Mouse (Mus musculus): ENCODE measurements at regions not wholly inside any gene's neighbourhood (a gene's known extent, or its start where the extent isn't known, plus 50 kb on each side); places are given as distances from the start of the nearest gene placed in this dataset.

DNA sequence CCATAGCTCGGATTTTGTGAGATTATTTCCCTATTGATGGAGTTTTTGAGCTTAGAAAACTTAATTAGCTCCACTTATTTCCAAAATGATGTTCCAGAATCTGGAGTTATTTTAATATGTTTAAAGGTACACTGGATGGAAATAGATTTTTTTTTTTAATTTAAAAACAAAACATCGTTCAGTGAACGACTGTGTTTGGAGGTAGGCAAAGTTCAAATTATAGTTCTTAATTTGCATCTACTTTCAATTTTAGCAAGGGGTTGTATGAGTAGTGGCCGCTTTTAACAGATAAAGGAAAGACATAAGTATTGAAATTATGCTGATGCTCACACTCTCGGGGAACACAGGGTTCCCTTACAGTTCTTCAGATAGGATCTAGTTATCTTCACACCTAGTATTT lies 284.6 kb upstream of the Adgrl2 start:
- no peaks in the 10 kb centered on the region for H3K27me3 ChIP-seq (ENCODE audit: control insufficient read depth, insufficient read depth, low read length)
- ATAC-seq (ENCODE audit: low FRiP score): no peak
- DNase-seq (ENCODE audit: low spot score): no peak

DNA sequence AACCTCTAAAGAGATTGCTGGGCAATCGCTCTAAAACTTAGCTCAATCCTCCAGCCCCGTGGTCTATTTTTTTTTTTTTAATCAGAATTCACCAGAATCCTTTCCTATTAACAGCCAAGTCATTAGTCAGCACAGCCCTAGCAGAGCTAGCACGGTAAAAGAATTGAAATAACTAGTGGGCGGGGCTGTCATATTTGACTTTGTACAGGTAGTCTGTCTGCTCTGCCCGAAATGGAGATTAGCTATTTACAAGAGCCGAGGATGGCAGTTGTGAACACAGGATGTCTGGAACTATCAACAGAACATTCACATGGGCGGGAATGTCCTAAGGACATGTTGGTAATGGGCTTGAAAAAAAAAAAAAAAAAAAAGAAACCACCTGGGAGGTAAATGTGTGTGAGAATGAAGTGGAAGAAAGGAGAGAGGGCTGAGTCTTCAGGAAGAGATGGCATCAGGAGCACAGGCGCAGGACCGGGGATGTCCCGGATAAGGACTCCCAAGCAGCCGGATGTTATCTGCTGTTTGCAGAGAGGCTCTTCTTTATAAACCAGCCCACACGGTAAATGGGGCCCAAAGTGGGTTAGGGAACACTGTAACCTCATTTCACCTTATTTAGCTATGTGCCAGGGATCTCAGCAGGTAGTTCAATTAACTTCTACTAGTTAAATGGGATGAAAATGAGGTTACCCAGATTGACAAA lies 283.8 kb upstream of the Adgrl2 start:
- WGBS: 75% methylated on average over 12 of the region's 12 CpGs

More for the DNA sequence above, 284.6 kb upstream of the Adgrl2 start:
- Histone ChIP-seq H3K4me3 (ENCODE audit: low read depth, low read length) (no peak overlapping the region), H3K4me1 (replicated peaks; ENCODE audit: control insufficient read depth, insufficient read depth, low read length) (no peaks in the 10 kb centered on the region), H3K4me2 (replicated peaks; ENCODE audit: low read depth, low read length) (no peak overlapping the region), H3K9me3 (ENCODE audit: control insufficient read depth, low read length) (no peaks in the 10 kb centered on the region), H3K9ac (ENCODE audit: low read depth, low read length) (no peak overlapping the region), H3K27ac (ENCODE audit: low read depth, low read length) (no peak overlapping the region), H3K36me3 (ENCODE audit: control insufficient read depth, insufficient read depth, low read length) (no peaks in the 10 kb centered on the region)
- WGBS: 88% methylated on average over 5 of the region's 5 CpGs

DNA sequence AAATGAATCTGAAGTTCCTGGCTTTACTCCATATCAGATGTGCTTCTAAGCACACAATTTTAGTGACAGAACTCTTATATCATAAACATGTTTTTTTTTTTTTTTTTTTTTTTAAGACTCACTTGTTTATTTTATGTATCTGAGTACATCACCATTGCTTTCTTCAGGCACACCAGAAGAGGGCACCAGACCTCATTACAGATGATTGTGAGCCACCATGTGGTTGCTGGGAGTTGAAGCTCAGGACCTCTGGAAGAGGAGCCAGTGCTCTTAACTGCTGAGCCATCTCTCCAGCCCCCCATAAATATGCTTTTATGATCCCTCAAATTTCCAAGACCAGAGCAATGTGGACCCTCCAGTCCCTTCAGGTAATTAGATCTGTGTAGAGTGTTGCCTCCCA lies 280.1 kb upstream of the Adgrl2 start:
- Histone ChIP-seq H3K9me3 (ENCODE audit: control insufficient read depth, low read length) (no peaks in the 10 kb centered on the region), H3K9ac (ENCODE audit: low read depth, low read length) (no peak overlapping the region), H3K27me3 (ENCODE audit: control insufficient read depth, insufficient read depth, low read length) (no peaks in the 10 kb centered on the region), H3K4me1 (replicated peaks; ENCODE audit: control insufficient read depth, insufficient read depth, low read length) (no peaks in the 10 kb centered on the region), H3K27ac (ENCODE audit: low read depth, low read length) (no peak overlapping the region), H3K4me2 (replicated peaks; ENCODE audit: low read depth, low read length) (no peak overlapping the region), H3K36me3 (ENCODE audit: control insufficient read depth, insufficient read depth, low read length) (no peaks in the 10 kb centered on the region), H3K4me3 (ENCODE audit: low read depth, low read length) (no peak overlapping the region)
- DNase-seq (ENCODE audit: low spot score) (no peak), ATAC-seq (ENCODE audit: low FRiP score) (no peak)

More for the DNA sequence above, 283.8 kb upstream of the Adgrl2 start:
- H3K36me3 ChIP-seq (ENCODE audit: control insufficient read depth, insufficient read depth, low read length): no peaks in the 10 kb centered on the region
- H3K27me3 ChIP-seq (ENCODE audit: control insufficient read depth, insufficient read depth, low read length): no peaks in the 10 kb centered on the region
- no peak overlapping the region for H3K27ac ChIP-seq (ENCODE audit: low read depth, low read length)
- ATAC-seq (ENCODE audit: low FRiP score) (no peak), DNase-seq (ENCODE audit: low spot score) (no peak)
- no peak overlapping the region for H3K9ac ChIP-seq (ENCODE audit: low read depth, low read length)
- H3K9me3 ChIP-seq (ENCODE audit: control insufficient read depth, low read length): no peaks in the 10 kb centered on the region
- H3K4me3 ChIP-seq (ENCODE audit: low read depth, low read length): no peak overlapping the region
- H3K4me2 ChIP-seq (replicated peaks; ENCODE audit: low read depth, low read length): no peak overlapping the region
- no peaks in the 10 kb centered on the region for H3K4me1 ChIP-seq (replicated peaks; ENCODE audit: control insufficient read depth, insufficient read depth, low read length)

DNA sequence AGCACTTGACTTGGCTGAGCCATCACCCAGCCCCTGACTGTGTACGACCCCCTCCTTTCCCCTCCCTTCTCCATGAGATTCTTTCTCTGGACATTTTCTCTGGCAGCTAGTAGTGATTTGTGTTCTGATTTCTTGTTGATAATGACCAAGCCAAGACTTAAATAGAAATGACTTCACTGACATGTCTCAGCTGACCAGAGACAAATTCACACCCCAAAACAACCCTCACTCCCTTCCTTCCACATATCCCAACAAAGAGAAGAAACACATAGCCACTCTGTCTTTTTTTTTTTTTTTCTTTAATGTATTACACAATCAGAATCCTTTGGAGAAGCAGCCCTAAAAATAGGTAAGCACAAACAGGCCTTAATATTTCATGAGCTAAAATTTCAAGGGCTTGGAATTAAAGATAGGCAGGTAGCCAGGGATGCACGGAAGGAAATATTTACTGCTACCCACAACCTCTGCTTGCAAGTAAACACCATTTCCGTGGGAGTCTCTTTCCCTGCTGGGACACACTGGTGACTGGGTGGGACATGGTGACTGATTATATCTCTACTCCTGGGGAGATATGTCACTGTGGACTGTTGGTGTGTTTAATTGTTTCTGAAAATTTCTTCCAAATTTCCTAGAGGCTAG lies 272.1 kb upstream of the Adgrl2 start:
- DNase-seq (ENCODE audit: low spot score) (no peak), ATAC-seq (ENCODE audit: low FRiP score) (no peak)
- no peak overlapping the region for H3K9ac ChIP-seq (ENCODE audit: low read depth, low read length)
- no peaks in the 10 kb centered on the region; the same call in 1 of the 2 replicates for H3K27me3 ChIP-seq (ENCODE audit: control insufficient read depth, insufficient read depth, low read length)
- no peak overlapping the region for H3K27ac ChIP-seq (ENCODE audit: low read depth, low read length)
- H3K36me3 ChIP-seq (ENCODE audit: control insufficient read depth, insufficient read depth, low read length): no peaks in the 10 kb centered on the region
- no peaks in the 10 kb centered on the region for H3K9me3 ChIP-seq (ENCODE audit: control insufficient read depth, low read length)
- 82% methylated on average over 3 of the region's 3 CpGs for WGBS
- no peak overlapping the region for H3K4me2 ChIP-seq (replicated peaks; ENCODE audit: low read depth, low read length)
- H3K4me3 ChIP-seq (ENCODE audit: low read depth, low read length): no peak overlapping the region
- H3K4me1 ChIP-seq (replicated peaks; ENCODE audit: control insufficient read depth, insufficient read depth, low read length): no peaks in the 10 kb centered on the region

DNA sequence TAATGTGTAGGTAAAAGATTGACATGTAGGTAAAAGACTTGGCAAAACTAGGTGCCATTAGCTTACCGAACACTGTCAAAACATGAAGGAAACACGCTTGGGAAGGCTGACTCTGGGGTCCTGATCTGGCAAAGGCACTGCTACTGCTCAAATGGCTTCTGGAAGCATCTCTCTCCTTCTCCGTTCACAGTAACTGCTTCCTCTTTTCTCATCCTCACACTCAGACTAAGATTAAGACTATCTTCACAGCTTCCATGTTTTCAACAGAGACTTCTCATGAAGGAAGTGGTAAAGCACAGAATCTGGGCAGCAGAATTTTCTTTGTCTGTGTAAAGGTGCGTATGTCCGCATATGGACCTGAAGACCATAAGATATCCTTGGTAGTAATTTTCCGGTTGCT lies 271.4 kb upstream of the Adgrl2 start:
- H3K4me3 ChIP-seq (ENCODE audit: low read depth, low read length): no peak overlapping the region
- no peak overlapping the region for H3K27ac ChIP-seq (ENCODE audit: low read depth, low read length)
- WGBS: 94% methylated on average over 6 of the region's 6 CpGs
- no peaks in the 10 kb centered on the region for H3K4me1 ChIP-seq (replicated peaks; ENCODE audit: control insufficient read depth, insufficient read depth, low read length)
- DNase-seq (ENCODE audit: low spot score): no peak
- H3K9ac ChIP-seq (ENCODE audit: low read depth, low read length): no peak overlapping the region
- H3K27me3 ChIP-seq (ENCODE audit: control insufficient read depth, insufficient read depth, low read length): no peaks in the 10 kb centered on the region; the same call in 1 of the 2 replicates
- no peak overlapping the region for H3K4me2 ChIP-seq (replicated peaks; ENCODE audit: low read depth, low read length)
- ATAC-seq (ENCODE audit: low FRiP score): no peak
- no peaks in the 10 kb centered on the region for H3K36me3 ChIP-seq (ENCODE audit: control insufficient read depth, insufficient read depth, low read length)
- no peaks in the 10 kb centered on the region for H3K9me3 ChIP-seq (ENCODE audit: control insufficient read depth, low read length)

DNA sequence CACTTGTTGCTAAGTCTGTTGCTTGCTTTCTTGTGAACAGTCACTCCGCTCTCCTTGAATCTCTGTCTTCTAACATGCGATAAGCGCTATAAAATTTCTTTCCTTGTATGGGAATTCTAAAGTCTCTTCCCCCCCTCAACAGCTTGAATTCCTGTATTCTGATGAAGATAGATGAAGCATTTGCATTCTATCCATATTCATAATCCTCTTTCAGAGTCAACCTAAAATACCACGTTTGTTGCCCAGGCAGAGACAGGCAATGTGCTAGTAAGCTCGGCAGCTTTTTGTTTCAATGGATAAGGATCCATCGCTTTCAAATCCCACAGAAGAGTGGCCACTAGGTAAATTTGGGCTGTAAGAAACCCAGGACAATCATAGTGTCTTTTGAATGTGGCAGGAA lies 268.5 kb upstream of the Adgrl2 start:
- no peaks in the 10 kb centered on the region; the same call in none of the 2 replicates for H3K27me3 ChIP-seq (ENCODE audit: control insufficient read depth, insufficient read depth, low read length)
- no peak overlapping the region for H3K4me3 ChIP-seq (ENCODE audit: low read depth, low read length)
- H3K9me3 ChIP-seq (ENCODE audit: control insufficient read depth, low read length): no peaks in the 10 kb centered on the region
- whole genome bisulfite sequencing: 56% methylated on average over 6 of the region's 6 CpGs
- DNase-seq (ENCODE audit: low spot score) (peak; percentile 20), ATAC-seq (ENCODE audit: low FRiP score) (0 out of 2 replicates have a peak, but pooled peaks have one; percentile 22)
- no peak overlapping the region for H3K27ac ChIP-seq (ENCODE audit: low read depth, low read length)
- H3K4me2 ChIP-seq (replicated peaks; ENCODE audit: low read depth, low read length): no peak overlapping the region
- no peaks in the 10 kb centered on the region; the same call in 1 of the 2 replicates for H3K4me1 ChIP-seq (replicated peaks; ENCODE audit: control insufficient read depth, insufficient read depth, low read length)
- no peak overlapping the region for H3K9ac ChIP-seq (ENCODE audit: low read depth, low read length)
- H3K36me3 ChIP-seq (ENCODE audit: control insufficient read depth, insufficient read depth, low read length): no peaks in the 10 kb centered on the region

DNA sequence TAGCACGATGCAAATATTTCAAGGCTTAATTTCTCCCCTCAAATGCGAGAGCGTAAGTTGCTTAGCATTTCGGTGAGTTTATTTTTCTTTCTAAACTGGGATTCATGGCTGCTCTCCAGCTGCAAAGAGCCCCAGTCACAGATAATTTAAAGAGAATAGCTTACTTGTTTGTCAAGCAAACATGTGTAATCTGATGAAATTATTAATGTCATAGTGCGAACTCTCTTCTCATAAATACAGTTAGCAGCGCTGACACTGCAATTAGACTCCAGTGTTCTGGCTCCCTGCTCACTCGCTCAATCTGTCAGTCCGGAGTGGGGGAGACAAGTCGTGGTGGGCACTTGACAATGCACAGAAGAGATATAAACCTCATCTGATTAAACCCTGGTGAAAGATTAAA lies 266.5 kb upstream of the Adgrl2 start:
- no peak overlapping the region for H3K4me2 ChIP-seq (replicated peaks; ENCODE audit: low read depth, low read length)
- H3K9me3 ChIP-seq (ENCODE audit: control insufficient read depth, low read length): no peaks in the 10 kb centered on the region
- H3K9ac ChIP-seq (ENCODE audit: low read depth, low read length): no peak overlapping the region
- H3K4me3 ChIP-seq (ENCODE audit: low read depth, low read length): no peak overlapping the region
- H3K4me1 ChIP-seq (replicated peaks; ENCODE audit: control insufficient read depth, insufficient read depth, low read length): no peaks in the 10 kb centered on the region; the same call in 1 of the 2 replicates
- H3K27me3 ChIP-seq (ENCODE audit: control insufficient read depth, insufficient read depth, low read length): peaks cover 2% of the 10 kb centered on the region
- no peak overlapping the region for H3K27ac ChIP-seq (ENCODE audit: low read depth, low read length)
- DNase-seq (ENCODE audit: low spot score) (no peak), ATAC-seq (ENCODE audit: low FRiP score) (no peak)
- 73% methylated on average over 9 of the region's 9 CpGs for WGBS
- no peaks in the 10 kb centered on the region for H3K36me3 ChIP-seq (ENCODE audit: control insufficient read depth, insufficient read depth, low read length)

DNA sequence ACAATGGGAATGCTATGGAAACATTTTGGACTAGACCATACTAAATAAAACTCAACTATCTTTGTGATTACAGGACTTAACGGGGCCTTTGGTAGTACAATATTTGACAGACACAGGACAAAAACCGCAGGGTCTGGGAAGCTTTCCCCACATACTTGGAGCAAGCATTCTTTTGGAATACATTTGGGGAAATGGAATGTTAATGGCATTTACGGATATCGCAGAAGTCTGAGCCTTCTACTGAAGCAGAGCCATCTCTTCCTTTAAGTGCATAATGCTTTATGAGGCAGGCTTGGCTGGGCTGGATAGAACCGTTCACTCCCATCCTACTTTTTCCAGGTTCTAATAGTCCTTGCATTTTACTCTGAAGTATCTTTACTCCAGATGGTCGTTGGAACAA lies 262.7 kb upstream of the Adgrl2 start:
- Histone ChIP-seq H3K27ac (ENCODE audit: low read depth, low read length) (no peak overlapping the region), H3K4me3 (ENCODE audit: low read depth, low read length) (no peak overlapping the region), H3K9ac (ENCODE audit: low read depth, low read length) (no peak overlapping the region), H3K27me3 (ENCODE audit: control insufficient read depth, insufficient read depth, low read length) (peaks cover 2% of the 10 kb centered on the region; the same call in 1 of the 2 replicates), H3K36me3 (ENCODE audit: control insufficient read depth, insufficient read depth, low read length) (no peaks in the 10 kb centered on the region), H3K4me2 (replicated peaks; ENCODE audit: low read depth, low read length) (no peak overlapping the region), H3K4me1 (replicated peaks; ENCODE audit: control insufficient read depth, insufficient read depth, low read length) (no peaks in the 10 kb centered on the region; the same call in 1 of the 2 replicates), H3K9me3 (ENCODE audit: control insufficient read depth, low read length) (no peaks in the 10 kb centered on the region)
- ATAC-seq (ENCODE audit: low FRiP score) (no peak), DNase-seq (ENCODE audit: low spot score) (no peak)
- 90% methylated on average over 6 of the region's 6 CpGs for WGBS

DNA sequence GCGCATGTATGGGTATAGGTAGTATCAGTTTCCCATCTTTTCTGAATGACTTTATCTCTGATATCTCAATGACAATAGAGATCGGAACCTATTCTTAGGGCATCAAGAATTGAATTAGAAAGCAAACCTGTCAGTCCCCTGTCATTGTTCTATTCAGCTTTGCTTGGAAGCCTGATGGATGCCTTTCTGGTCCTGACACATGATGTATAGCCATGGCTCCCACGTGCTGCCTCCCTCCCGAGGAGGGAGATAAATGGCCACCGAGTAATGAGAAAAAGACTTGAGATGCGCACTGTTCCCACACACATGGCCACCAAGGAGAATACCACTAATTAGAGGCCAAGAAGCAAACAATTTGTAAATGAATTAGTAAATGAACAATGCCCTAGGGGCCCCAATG lies 261.8 kb upstream of the Adgrl2 start:
- Histone ChIP-seq H3K27me3 (ENCODE audit: control insufficient read depth, insufficient read depth, low read length) (peaks cover 2% of the 10 kb centered on the region; the same call in 1 of the 2 replicates), H3K36me3 (ENCODE audit: control insufficient read depth, insufficient read depth, low read length) (no peaks in the 10 kb centered on the region), H3K4me2 (replicated peaks; ENCODE audit: low read depth, low read length) (no peak overlapping the region), H3K4me1 (replicated peaks; ENCODE audit: control insufficient read depth, insufficient read depth, low read length) (no peaks in the 10 kb centered on the region; the same call in 1 of the 2 replicates), H3K9ac (ENCODE audit: low read depth, low read length) (no peak overlapping the region), H3K9me3 (ENCODE audit: control insufficient read depth, low read length) (no peaks in the 10 kb centered on the region), H3K27ac (ENCODE audit: low read depth, low read length) (no peak overlapping the region), H3K4me3 (ENCODE audit: low read depth, low read length) (no peak overlapping the region)
- ATAC-seq (ENCODE audit: low FRiP score) (peak; percentile 85), DNase-seq (ENCODE audit: low spot score) (peak; percentile 39)
- WGBS: 33% methylated on average over 6 of the region's 6 CpGs
